Mouse (Mus musculus) regulatory T cell (primary cell): ENCODE measurements around the gene Cd96.

Source experiments
- in situ Hi-C: fragments of 300-600 bp; cut with MboI, MseI; formaldehyde crosslinking; loops from one replicate; pipeline ENCODE4 v1.15.1; 2025; ENCODE audit warnings: high pct_unique_total_duplicates

The Cd96 gene

GRCm38 (mm10) chr16:46046906-46047305 lies 73.1 kb downstream of the Cd96 start:
- in situ Hi-C loops, result no loop called here

- in situ Hi-C loops, result no loop called here
Measured at GRCm38 (mm10) chr16:46036261-46036660, 83.8 kb downstream of the Cd96 start.

- in situ Hi-C loops, result no loop called here
Measured at GRCm38 (mm10) chr16:46033896-46034295, 86.2 kb downstream of the Cd96 start.

- in situ Hi-C loops, result no loop called here
Measured at GRCm38 (mm10) chr16:46022958-46023491, 97.0 kb downstream of the Cd96 start.

GRCm38 (mm10) chr16:46022189-46022928 lies 97.7 kb downstream of the Cd96 start:
- in situ Hi-C loops, result no loop called here

- in situ Hi-C loops, result no loop called here
Measured at GRCm38 (mm10) chr16:46021302-46021701, 98.7 kb downstream of the Cd96 start.

GRCm38 (mm10) chr16:46020396-46020795 lies 99.7 kb downstream of the Cd96 start:
- in situ Hi-C loops, result no loop called here

- in situ Hi-C loops, result no loop called here
Measured at GRCm38 (mm10) chr16:46019799-46020198, 100.3 kb downstream of the Cd96 start.

- in situ Hi-C loops, result no loop called here
Measured at GRCm38 (mm10) chr16:46019359-46019758, 100.7 kb downstream of the Cd96 start.

- in situ Hi-C loops, result no loop called here
Measured at GRCm38 (mm10) chr16:46011696-46012095, 108.4 kb downstream of the Cd96 start.

- in situ Hi-C loops, result no loop called here
Measured at GRCm38 (mm10) chr16:46010906-46011220, 109.2 kb downstream of the Cd96 start.

- in situ Hi-C loops, result no loop called here
Measured at GRCm38 (mm10) chr16:46010153-46010905, 109.7 kb downstream of the Cd96 start, which contains the start of gene Plcxd2. Gene Plcxd2 (minus strand): TSS chr16:46010218.

GRCm38 (mm10) chr16:46009717-46010116 lies 110.3 kb downstream of the Cd96 start:
- in situ Hi-C loops, result no loop called here

- in situ Hi-C loops, result no loop called here
Measured at GRCm38 (mm10) chr16:46008766-46009165, 111.3 kb downstream of the Cd96 start.

GRCm38 (mm10) chr16:46008036-46008605 lies 111.9 kb downstream of the Cd96 start:
- in situ Hi-C loops, result no loop called here

- in situ Hi-C loops, result no loop called here
Measured at GRCm38 (mm10) chr16:46006261-46006660, 113.8 kb downstream of the Cd96 start.

GRCm38 (mm10) chr16:46001550-46002166 lies 118.4 kb downstream of the Cd96 start:
- in situ Hi-C loops, result no loop called here

- in situ Hi-C loops, result no loop called here
Measured at GRCm38 (mm10) chr16:46000976-46001375, 119.1 kb downstream of the Cd96 start.

GRCm38 (mm10) chr16:45999374-46000191 lies 120.5 kb downstream of the Cd96 start:
- in situ Hi-C loops, result no loop called here

GRCm38 (mm10) chr16:45998231-45998630 lies 121.8 kb downstream of the Cd96 start:
- in situ Hi-C loops, result no loop called here
